Comparison of ENCODE assay signal across 25 mouse cellular contexts in the genomic region with DNA sequence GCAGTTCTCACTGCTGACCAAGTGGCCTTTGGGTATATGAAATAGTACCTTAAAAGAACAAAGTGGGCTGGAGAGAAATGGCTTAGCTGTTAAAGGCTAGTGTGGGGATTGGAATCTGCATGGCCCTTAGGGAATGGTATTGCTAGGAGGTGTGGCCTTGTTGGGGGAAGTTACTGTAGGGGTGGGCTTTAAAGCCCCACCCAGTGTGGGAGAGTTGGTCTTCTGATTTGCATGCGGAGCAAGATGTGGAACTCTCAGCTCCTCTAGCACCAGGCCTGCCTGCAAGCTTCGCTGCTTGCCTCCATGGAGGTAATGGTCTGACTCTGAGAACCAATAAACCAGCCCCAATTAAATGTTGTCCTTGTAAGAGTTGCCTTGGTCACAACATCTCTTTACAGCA. TPM values are rescaled to one million over a fixed set of nuclear protein-coding genes. Genes with fewer than 3 reads are reported as not detected.
A peak's percentile ranks its signal among the peaks of the same experiment; 100 is the strongest.
DNase-seq lines count a peak whose midpoint lies in the region; ATAC-seq and TF ChIP-seq lines count a peak whose summit lies in the region.
"Had no signal": no experiment of that assay in that cellular context is flagged by ENCODE, and none has a peak within 500 bp of the region (broad histone marks: within the 10 kb centered on the region; RNA-seq: fewer than 3 reads in every experiment).

No protein-coding gene starts in this region.

- no peak overlapping the region for H3K4me2 ChIP-seq in kidney, embryonic 15.5 days
- no peak overlapping the region for H3K4me2 ChIP-seq in intestine, embryonic 16.5 days (ENCODE audit: low read depth, low read length)
- H3K4me2 ChIP-seq: embryonic facial prominence, embryonic 13.5 days; forebrain, embryonic 12.5 days; heart, embryonic 13.5 days; hindbrain, embryonic 15.5 days had no signal

- TF ChIP-seq CTCF in spleen, adult 2 months (IDR thresholded peaks at IDR 0.05; ENCODE audit: extremely low read depth, insufficient read depth, insufficient read length, insufficient replicate concordance), result no peak

- ATAC-seq in kidney, embryonic 15.5 days (replicated peaks; ENCODE audit: low FRiP score), result peak; percentile 43; the same call in 1 of the 2 replicates
- ATAC-seq in neutrophil, adult 5-6 weeks (ENCODE audit: extremely low read depth, insufficient number of reproducible peaks, low FRiP score, poor library complexity, severe bottlenecking), result peak; percentile 61; the same call in 1 of the 2 replicates
- ATAC-seq in granulocyte monocyte progenitor cell, adult 5-6 weeks (replicated peaks; ENCODE audit: poor library complexity, severe bottlenecking), result no peak
- no peak for ATAC-seq in intestine, embryonic 16.5 days
- ATAC-seq: forebrain, embryonic 16.5 days had no signal

- no peak for TF ChIP-seq POLR2A in spleen, adult 2 months (IDR thresholded peaks at IDR 0.05; ENCODE audit: low read depth, low read length)

- H3K36me3 ChIP-seq in kidney, embryonic 15.5 days, result peaks cover 77% of the 10 kb centered on the region
- H3K36me3 ChIP-seq in spleen, adult 2 months (ENCODE audit: control insufficient read depth, insufficient read depth, low read length), result peaks cover 44% of the 10 kb centered on the region
- H3K36me3 ChIP-seq in intestine, embryonic 16.5 days (ENCODE audit: control insufficient read depth, insufficient read depth, low read length), result no peaks in the 10 kb centered on the region

- no peak overlapping the region for H3K4me3 ChIP-seq in kidney, embryonic 15.5 days (replicated peaks)
- H3K4me3 ChIP-seq in spleen, adult 2 months (ENCODE audit: extremely low read depth, insufficient read depth, insufficient read length), result no peak overlapping the region
- no peak overlapping the region for H3K4me3 ChIP-seq in intestine, embryonic 16.5 days (ENCODE audit: low read length)
- H3K4me3 ChIP-seq: embryonic facial prominence, embryonic 13.5 days; forebrain, embryonic 12.5 days; heart, embryonic 13.5 days; hindbrain, embryonic 15.5 days had no signal

- 0 out of 2 replicates have a peak, but pooled peaks cover 8% of the 10 kb centered on the region for H3K4me1 ChIP-seq in kidney, embryonic 15.5 days
- H3K4me1 ChIP-seq in spleen, adult 2 months (ENCODE audit: control insufficient read depth, insufficient read depth, insufficient read length), result 0 out of 2 replicates have a peak, but pooled peaks cover 4% of the 10 kb centered on the region
- H3K4me1 ChIP-seq in intestine, embryonic 16.5 days (ENCODE audit: control insufficient read depth, insufficient read depth, low read length), result peaks cover under 1% of the 10 kb centered on the region
- H3K4me1 ChIP-seq: embryonic facial prominence, embryonic 13.5 days; forebrain, embryonic 12.5 days; heart, embryonic 13.5 days; hindbrain, embryonic 15.5 days had no signal

- H3K9ac ChIP-seq in kidney, embryonic 15.5 days, result no peak overlapping the region
- no peak overlapping the region for H3K9ac ChIP-seq in intestine, embryonic 16.5 days (ENCODE audit: low read depth, low read length)
- H3K9ac ChIP-seq: embryonic facial prominence, embryonic 13.5 days; forebrain, embryonic 12.5 days; heart, embryonic 13.5 days; hindbrain, embryonic 15.5 days had no signal

- DNase-seq in kidney, adult 9 months, result no peak
- DNase-seq in spleen, adult 2 months (ENCODE audit: low read depth in 1 of 2, low spot score in 2 of 2), result peak; percentile 8 to 44
- no peak for DNase-seq in spleen, adult 12 weeks (ENCODE audit: low spot score)
- no peak for DNase-seq in gastrocnemius, postnatal 4 days (ENCODE audit: low spot score in 2 of 2)
- DNase-seq: adrenal gland, postnatal 10 days; cerebellum, adult 11-12 months; cerebellum, adult 9-10 months; cerebellum, postnatal 25 days; gastrocnemius, postnatal 14 days; heart, adult 11 months; heart, postnatal 36 days had no signal

- 56% methylated on average over 2 of the region's 2 CpGs for WGBS in kidney, embryonic 15.5 days
- WGBS in spleen, adult 2 months, result 60% methylated on average over 2 of the region's 2 CpGs
- 77% methylated on average over 2 of the region's 2 CpGs for WGBS in intestine, embryonic 16.5 days

- 0 out of 2 replicates have a peak overlapping the region, but pooled peaks have one; percentile 2 for H3K27ac ChIP-seq in kidney, embryonic 15.5 days
- H3K27ac ChIP-seq in spleen, adult 2 months (ENCODE audit: insufficient read depth, low read length), result no peak overlapping the region; the same call in 1 of the 2 replicates
- H3K27ac ChIP-seq in intestine, embryonic 16.5 days (ENCODE audit: low read length), result no peak overlapping the region
- H3K27ac ChIP-seq: embryonic facial prominence, embryonic 13.5 days; forebrain, embryonic 12.5 days; heart, embryonic 13.5 days; hindbrain, embryonic 15.5 days had no signal

- no peaks in the 10 kb centered on the region for H3K9me3 ChIP-seq in kidney, embryonic 15.5 days (replicated peaks)
- no peaks in the 10 kb centered on the region for H3K9me3 ChIP-seq in intestine, embryonic 16.5 days (ENCODE audit: control insufficient read depth, low read length)
- H3K9me3 ChIP-seq: embryonic facial prominence, embryonic 13.5 days; forebrain, embryonic 12.5 days; heart, embryonic 13.5 days; hindbrain, embryonic 15.5 days had no signal

- H3K27me3 ChIP-seq in kidney, embryonic 15.5 days, result no peaks in the 10 kb centered on the region
- H3K27me3 ChIP-seq in spleen, adult 2 months (ENCODE audit: control insufficient read depth, insufficient read depth, low read length), result no peaks in the 10 kb centered on the region
- H3K27me3 ChIP-seq in intestine, embryonic 16.5 days (replicated peaks; ENCODE audit: control insufficient read depth, insufficient read depth, low read length), result no peaks in the 10 kb centered on the region
- H3K27me3 ChIP-seq: embryonic facial prominence, embryonic 13.5 days; forebrain, embryonic 12.5 days; heart, embryonic 13.5 days; hindbrain, embryonic 15.5 days had no signal

RNA-seq across cellular contexts. Expression of a gene that starts 6.9 kb away (rescaled TPM):
- polyA plus RNA-seq in kidney, embryonic 15.5 days (2015; fragmentation: Nextera tagmentation; extraction: Ambion mirVana), result 51.6 and 54.7 TPM in 2 replicates
- polyA plus RNA-seq in spleen, adult 2 months (2012; rRNA removed), result 21.4 and 23.7 TPM in 2 replicates
- total RNA-seq in neutrophil, adult 5-6 weeks (2017), result 49.5 and 59.7 TPM in 2 replicates
- total RNA-seq in granulocyte monocyte progenitor cell, adult 5-6 weeks (2014; fragmentation: Nextera tagmentation), result 44.1 and 53.5 TPM in 2 replicates
- 32.0 and 38.8 TPM in 2 replicates for total RNA-seq in granulocyte monocyte progenitor cell, adult 5-6 weeks (2017)
- 84.5 and 88.5 TPM in 2 replicates for polyA plus RNA-seq in intestine, embryonic 16.5 days (2015; fragmentation: Nextera tagmentation; extraction: Ambion mirVana)
- total RNA-seq in gastrocnemius, postnatal 4 days (2021), result 10 to 100 TPM; 20.2 to 24.8 TPM

RNA-seq across cellular contexts. Expression of a gene that starts 14.1 kb away (rescaled TPM):
- 0.21 and 0.32 TPM in 2 replicates for polyA plus RNA-seq in kidney, embryonic 15.5 days (2015; fragmentation: Nextera tagmentation; extraction: Ambion mirVana)
- polyA plus RNA-seq in spleen, adult 2 months (2012; rRNA removed), result 0.06 and 0.40 TPM in 2 replicates
- not detected in 2 replicates for total RNA-seq in neutrophil, adult 5-6 weeks (2017)
- total RNA-seq in granulocyte monocyte progenitor cell, adult 5-6 weeks (2014; fragmentation: Nextera tagmentation), result not detected in 2 replicates
- total RNA-seq in granulocyte monocyte progenitor cell, adult 5-6 weeks (2017), result not detected in 2 replicates
- polyA plus RNA-seq in intestine, embryonic 16.5 days (2015; fragmentation: Nextera tagmentation; extraction: Ambion mirVana), result 3.3 and 5.2 TPM in 2 replicates
- total RNA-seq in gastrocnemius, postnatal 4 days (2021), result not detected
- total RNA-seq: ES-E14; gastrocnemius, adult 18-20 months; gastrocnemius, postnatal 14 days; heart, postnatal 36 days had no signal
- polyA plus RNA-seq: cortical plate, adult 2 months; embryonic facial prominence, embryonic 13.5 days; forebrain, embryonic 12.5 days; forebrain, embryonic 16.5 days; heart, embryonic 13.5 days; heart, postnatal 0 days; hindbrain, embryonic 11.5 days; hindbrain, embryonic 15.5 days had no signal

RNA-seq across cellular contexts. Expression of a gene that starts 46.5 kb away (rescaled TPM):
- 37.5 and 38.1 TPM in 2 replicates for polyA plus RNA-seq in kidney, embryonic 15.5 days (2015; fragmentation: Nextera tagmentation; extraction: Ambion mirVana)
- polyA plus RNA-seq in spleen, adult 2 months (2012; rRNA removed), result 10.6 and 15.9 TPM in 2 replicates
- total RNA-seq in neutrophil, adult 5-6 weeks (2017), result 4.8 and 6.1 TPM in 2 replicates
- 43.5 and 56.0 TPM in 2 replicates for total RNA-seq in granulocyte monocyte progenitor cell, adult 5-6 weeks (2014; fragmentation: Nextera tagmentation)
- total RNA-seq in granulocyte monocyte progenitor cell, adult 5-6 weeks (2017), result 96.2 and 181 TPM in 2 replicates
- polyA plus RNA-seq in intestine, embryonic 16.5 days (2015; fragmentation: Nextera tagmentation; extraction: Ambion mirVana), result 24.8 and 26.4 TPM in 2 replicates
- total RNA-seq in gastrocnemius, postnatal 4 days (2021), result 10 to 100 TPM; 11.5 TPM

Comparison
In these comparisons a context has a peak if more than half of its experiments do, and no peak if none do; other contexts are left out.
1. DNase-seq: peak in spleen, adult 2 months (2 of 2); none in kidney, adult 9 months (single experiment), spleen, adult 12 weeks (single experiment) and gastrocnemius, postnatal 4 days (0 of 2).
2. ATAC-seq: peak in kidney, embryonic 15.5 days (single experiment) and neutrophil, adult 5-6 weeks (single experiment); none in granulocyte monocyte progenitor cell, adult 5-6 weeks (single experiment) and intestine, embryonic 16.5 days (single experiment).